Mouse (Mus musculus) spleen, adult 2 months (tissue): Measurements from ENCODE around the gene Slc29a1.

Experiments
- CTCF ChIP-seq: fragments of 200-500 bp; IDR thresholded peaks from 2 replicates; pipeline ENCODE4 v1.5.1; 2011; ENCODE audit warnings: mild to moderate bottlenecking, inconsistent platforms; ENCODE audit not compliant: insufficient read depth, insufficient read length, insufficient replicate concordance; ENCODE audit errors: extremely low read depth
- POLR2A ChIP-seq: fragments of 200-500 bp; IDR thresholded peaks from 2 replicates; pipeline ENCODE4 v1.6.1; 2011; ENCODE audit warnings: low read depth, low read length, inconsistent platforms

DNA sequence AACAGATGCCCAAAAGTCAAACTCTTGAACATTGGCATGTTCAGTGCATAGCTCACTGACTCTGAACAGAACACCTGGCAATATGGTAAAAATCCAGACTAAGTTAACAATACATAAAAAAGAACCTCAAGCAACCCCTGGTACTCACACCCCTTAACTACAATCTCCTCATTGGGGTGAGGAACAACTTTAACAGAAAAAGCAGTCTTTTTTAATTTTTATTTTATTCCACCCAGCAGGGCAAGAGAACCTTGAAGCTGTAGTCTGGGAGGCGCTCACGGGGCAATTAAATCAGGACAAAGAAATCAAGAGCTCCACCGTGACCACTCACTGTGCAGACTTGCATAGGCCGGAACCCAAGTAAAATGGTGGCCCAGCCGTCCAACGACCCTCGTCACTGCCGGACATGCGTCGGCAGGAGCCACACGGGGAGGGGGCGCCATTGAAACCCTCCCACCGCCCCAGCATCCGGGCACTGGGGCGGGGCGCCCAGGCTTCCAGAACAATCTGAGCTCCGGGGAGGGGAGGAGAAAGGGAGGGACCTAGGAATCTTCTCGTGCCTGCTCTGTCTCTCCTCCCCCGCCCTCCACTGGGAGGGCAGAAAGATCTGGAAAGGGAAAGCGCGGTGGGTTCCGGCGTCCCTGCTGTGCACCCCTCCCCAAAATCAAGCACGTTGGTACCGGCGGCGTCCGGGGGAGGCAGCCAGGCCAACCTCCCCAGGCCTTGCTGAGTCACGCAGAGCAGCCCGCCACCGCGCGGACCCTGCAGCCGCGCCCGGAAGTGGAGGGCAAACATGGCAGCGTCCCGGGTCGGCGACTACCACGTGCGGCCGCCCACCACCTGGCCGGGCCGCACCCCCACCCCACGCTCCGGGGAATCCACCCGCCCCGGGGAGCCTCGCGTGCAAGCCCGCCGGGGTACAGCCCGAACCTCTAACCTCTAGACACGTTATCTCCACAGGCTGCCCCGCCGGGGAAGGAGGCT, 27.0 kb downstream of the Slc29a1 start:
- TF ChIP-seq CTCF, result no peak
- TF ChIP-seq POLR2A, result no peak
